In the genomic region with DNA sequence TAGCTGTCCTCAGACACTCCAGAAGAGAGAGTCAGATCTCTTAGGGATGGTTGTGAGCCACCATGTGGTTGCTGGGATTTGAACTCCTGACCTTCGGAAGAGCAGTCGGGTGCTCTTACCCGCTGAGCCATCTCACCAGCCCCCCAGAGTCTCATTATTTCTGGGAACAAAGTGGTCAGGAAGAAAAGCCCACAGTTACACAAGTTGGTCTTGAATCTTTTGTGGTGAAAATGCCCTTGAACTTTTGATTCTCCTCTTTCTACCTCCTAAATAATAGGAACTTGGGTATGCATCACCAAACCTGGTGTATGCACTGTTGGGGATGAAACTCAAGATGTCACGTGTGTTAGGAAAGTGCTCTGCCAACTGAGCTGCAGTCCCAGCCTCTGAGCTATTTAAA, we compare ENCODE assay signal across 35 mouse cellular contexts. TPM values are rescaled to one million over a fixed set of nuclear protein-coding genes. Genes with fewer than 3 reads are reported as not detected.
DNase-seq lines count a peak whose midpoint lies in the region; TF ChIP-seq lines count a peak whose summit lies in the region.
"Had no signal": no experiment of that assay in that cellular context is flagged by ENCODE, and none has a peak within 500 bp of the region (broad histone marks: within the 10 kb centered on the region; RNA-seq: fewer than 3 reads in every experiment).

No protein-coding gene starts in this region.

- no peaks in the 10 kb centered on the region for H3K36me3 ChIP-seq in MEL (ENCODE audit: control insufficient read depth in 1 of 2, insufficient read depth in 2 of 2, low read length in 2 of 2)
- no peaks in the 10 kb centered on the region for H3K36me3 ChIP-seq in splenic B cell, adult 2 months (ENCODE audit: control insufficient read depth, insufficient read depth, low read length, poor library complexity, severe bottlenecking)

- H3K27me3 ChIP-seq in MEL (ENCODE audit: control insufficient read depth in 1 of 2, insufficient read depth in 2 of 2, low read length in 2 of 2) = peaks cover 5 to 6% of the 10 kb centered on the region in 2 experiments; a peak in 3 of 4 replicates
- H3K27me3 ChIP-seq in splenic B cell, adult 2 months (ENCODE audit: control insufficient read depth, insufficient read depth, low read length, poor library complexity, severe bottlenecking) = no peaks in the 10 kb centered on the region
- H3K27me3 ChIP-seq: embryonic facial prominence, embryonic 13.5 days; forebrain, embryonic 12.5 days; hindbrain, embryonic 12.5 days; hindbrain, embryonic 15.5 days had no signal

- TF ChIP-seq EP300 in MEL (IDR thresholded peaks at IDR 0.05; ENCODE audit: low read depth in 1 of 2, low read length in 2 of 2) = no peak

- TF ChIP-seq CTCF in MEL (IDR thresholded peaks at IDR 0.05 in 2 of 3, conservative IDR thresholded peaks at IDR 0.05 in 1 of 3; ENCODE audit: control insufficient read depth in 1 of 3, insufficient read depth in 1 of 3, low read depth in 2 of 3, low read length in 3 of 3, poor library complexity in 1 of 3, severe bottlenecking in 1 of 3) = no peak

- H3K4me1 ChIP-seq in MEL (ENCODE audit: control insufficient read depth in 1 of 2, insufficient read depth in 2 of 2, low read length in 2 of 2) = no peaks in the 10 kb centered on the region

- peak; percentile 26 for DNase-seq in 416B (ENCODE audit: low read depth)
- peak; percentile 43 for DNase-seq in A20 (ENCODE audit: low read depth, low spot score)
- DNase-seq in MEL (ENCODE audit: low read depth, low spot score) = no peak
- DNase-seq in splenic B cell, adult 2 months (ENCODE audit: low read depth, low spot score) = peak; percentile 15
- DNase-seq in neural tube, embryonic 10.5 days (ENCODE audit: extremely low spot score, low spot score) = no peak
- DNase-seq in adrenal gland, postnatal 10 days = no peak
- DNase-seq: adrenal gland, postnatal 14 days; cerebellum, adult 11 months; cerebellum, adult 8-10 months; cerebellum, postnatal 10 days; cerebellum, postnatal 36 days; embryo, embryonic 11 days; gastrocnemius, postnatal 10 days; heart, adult 11 months had no signal

- no peak overlapping the region for H3K27ac ChIP-seq in MEL (ENCODE audit: control insufficient read depth, low read depth, low read length)
- H3K27ac ChIP-seq: embryonic facial prominence, embryonic 10.5 days; embryonic facial prominence, embryonic 13.5 days; forebrain, embryonic 12.5 days; hindbrain, embryonic 12.5 days; hindbrain, embryonic 15.5 days had no signal

- no peak overlapping the region for H3K9ac ChIP-seq in MEL (ENCODE audit: control insufficient read depth, low read depth, low read length, poor library complexity, severe bottlenecking)
- H3K9ac ChIP-seq: embryonic facial prominence, embryonic 13.5 days; forebrain, embryonic 12.5 days; hindbrain, embryonic 12.5 days; hindbrain, embryonic 15.5 days had no signal

- no peaks in the 10 kb centered on the region for H3K9me3 ChIP-seq in MEL (replicated peaks; ENCODE audit: insufficient read depth, low read length)
- H3K9me3 ChIP-seq: embryonic facial prominence, embryonic 10.5 days; embryonic facial prominence, embryonic 13.5 days; forebrain, embryonic 12.5 days; hindbrain, embryonic 12.5 days; hindbrain, embryonic 15.5 days had no signal

- H3K79me2 ChIP-seq in MEL (ENCODE audit: control insufficient read depth, insufficient read depth, low read length, poor library complexity) = no peaks in the 10 kb centered on the region; the same call in 1 of the 2 replicates

- TF ChIP-seq RAD21 in MEL (IDR thresholded peaks at IDR 0.05; ENCODE audit: low read depth, low read length) = no peak

- no peak for TF ChIP-seq POLR2A in MEL (IDR thresholded peaks at IDR 0.05; ENCODE audit: control insufficient read depth in 1 of 2, insufficient read depth in 1 of 2, low read depth in 1 of 2, low read length in 2 of 2, poor library complexity in 1 of 2)

- no peak overlapping the region for H3K4me3 ChIP-seq in MEL (ENCODE audit: control insufficient read depth in 1 of 2, insufficient read depth in 1 of 2, low read depth in 2 of 2, low read length in 2 of 2)
- H3K4me3 ChIP-seq: embryonic facial prominence, embryonic 10.5 days; embryonic facial prominence, embryonic 13.5 days; erythroblast, embryonic 14.5 days; forebrain, embryonic 12.5 days; hindbrain, embryonic 12.5 days; hindbrain, embryonic 15.5 days had no signal

TF ChIP-seq in MEL, 35 proteins besides CTCF, POLR2A, EP300 and RAD21:
- peak; percentile 78 for TF ChIP-seq TBP (IDR thresholded peaks at IDR 0.05; ENCODE audit: low read depth, low read length)
- TF ChIP-seq MAX (IDR thresholded peaks at IDR 0.05; ENCODE audit: low read length) = no peak

RNA-seq across cellular contexts. Expression of a gene that starts 4.9 kb away (rescaled TPM):
- total RNA-seq in MEL (2012; rRNA removed) = 18.1 and 20.2 TPM in 2 replicates
- 10 to 100 TPM in 1 of 2 experiments, not detected in 1; 73.4 TPM for polyA plus RNA-seq in MEL (2012; ENCODE audit: insufficient read depth in 1 of 2, insufficient read length in 2 of 2, low read depth in 1 of 2, low replicate concordance in 2 of 2, missing spikeins in 1 of 2)
- total RNA-seq in adrenal gland, postnatal 10 days (2021) = 10 to 100 TPM; 88.6 to 92.3 TPM

RNA-seq across cellular contexts. Expression of a gene that starts 10.7 kb away (rescaled TPM):
- not detected in 2 replicates for total RNA-seq in MEL (2012; rRNA removed)
- polyA plus RNA-seq in MEL (2012; ENCODE audit: insufficient read depth in 1 of 2, insufficient read length in 2 of 2, low read depth in 1 of 2, low replicate concordance in 2 of 2, missing spikeins in 1 of 2) = not detected
- total RNA-seq in adrenal gland, postnatal 10 days (2021) = under 1 TPM; 0.06 to 0.12 TPM
- total RNA-seq: adrenal gland, adult 18-20 months; adrenal gland, postnatal 4 days; gastrocnemius, adult 18-20 months; gastrocnemius, postnatal 10 days; heart, adult 8-10 months; heart, postnatal 25 days; hematopoietic stem cell, adult 5-6 weeks had no signal
- polyA plus RNA-seq: C2C12; embryonic facial prominence, embryonic 10.5 days; embryonic facial prominence, embryonic 13.5 days; erythroblast, embryonic 14.5 days; forebrain, embryonic 12.5 days; forebrain, embryonic 16.5 days; heart, embryonic 11.5 days; heart, embryonic 14.5 days; heart, postnatal 0 days; hindbrain, embryonic 12.5 days; hindbrain, embryonic 15.5 days; intestine, embryonic 14.5 days had no signal

RNA-seq across cellular contexts. Expression of a gene that starts 21.0 kb away (rescaled TPM):
- total RNA-seq in MEL (2012; rRNA removed) = not detected in 2 replicates
- under 1 TPM in 1 of 2 experiments, not detected in 1; 0.04 TPM for polyA plus RNA-seq in MEL (2012; ENCODE audit: insufficient read depth in 1 of 2, insufficient read length in 2 of 2, low read depth in 1 of 2, low replicate concordance in 2 of 2, missing spikeins in 1 of 2)
- total RNA-seq in adrenal gland, postnatal 10 days (2021) = under 1 TPM; 0.30 to 0.36 TPM
- total RNA-seq: gastrocnemius, postnatal 4 days; hematopoietic stem cell, adult 5-6 weeks had no signal
- polyA plus RNA-seq: C2C12; embryonic facial prominence, embryonic 13.5 days; forebrain, embryonic 12.5 days had no signal

RNA-seq across cellular contexts. Expression of a gene that starts 27.9 kb away (rescaled TPM):
- total RNA-seq in MEL (2012; rRNA removed) = not detected in 2 replicates
- polyA plus RNA-seq in MEL (2012; ENCODE audit: insufficient read depth in 1 of 2, insufficient read length in 2 of 2, low read depth in 1 of 2, low replicate concordance in 2 of 2, missing spikeins in 1 of 2) = not detected
- total RNA-seq in adrenal gland, postnatal 10 days (2021) = under 1 TPM in 1 of 2 experiments, not detected in 1; 0.30 TPM
- total RNA-seq: adrenal gland, postnatal 14 days; gastrocnemius, adult 18-20 months; gastrocnemius, postnatal 10 days; gastrocnemius, postnatal 4 days; heart, adult 8-10 months; heart, postnatal 25 days; hematopoietic stem cell, adult 5-6 weeks had no signal
- polyA plus RNA-seq: C2C12; cortical plate, adult 2 months; embryonic facial prominence, embryonic 13.5 days; forebrain, embryonic 16.5 days; heart, embryonic 14.5 days; heart, postnatal 0 days; intestine, embryonic 14.5 days; intestine, postnatal 0 days had no signal

RNA-seq across cellular contexts. Expression of a gene that starts 35.1 kb away (rescaled TPM):
- total RNA-seq in MEL (2012; rRNA removed) = not detected in 2 replicates
- not detected for polyA plus RNA-seq in MEL (2012; ENCODE audit: insufficient read depth in 1 of 2, insufficient read length in 2 of 2, low read depth in 1 of 2, low replicate concordance in 2 of 2, missing spikeins in 1 of 2)
- total RNA-seq in adrenal gland, postnatal 10 days (2021) = 100 to 1,000 TPM in 1 of 2 experiments, 10 to 100 TPM in 1; 69.0 to 168 TPM
- total RNA-seq: hematopoietic stem cell, adult 5-6 weeks had no signal
- polyA plus RNA-seq: erythroblast, embryonic 14.5 days had no signal

Comparison
In these comparisons a context has a peak if more than half of its experiments do, and no peak if none do; other contexts are left out.
1. DNase-seq: peak in 416B (single experiment), A20 (single experiment) and splenic B cell, adult 2 months (single experiment); none in MEL (single experiment), neural tube, embryonic 10.5 days (single experiment) and adrenal gland, postnatal 10 days (single experiment).